Comparison of ENCODE assay signal across 8 mouse cellular contexts in the genomic region with DNA sequence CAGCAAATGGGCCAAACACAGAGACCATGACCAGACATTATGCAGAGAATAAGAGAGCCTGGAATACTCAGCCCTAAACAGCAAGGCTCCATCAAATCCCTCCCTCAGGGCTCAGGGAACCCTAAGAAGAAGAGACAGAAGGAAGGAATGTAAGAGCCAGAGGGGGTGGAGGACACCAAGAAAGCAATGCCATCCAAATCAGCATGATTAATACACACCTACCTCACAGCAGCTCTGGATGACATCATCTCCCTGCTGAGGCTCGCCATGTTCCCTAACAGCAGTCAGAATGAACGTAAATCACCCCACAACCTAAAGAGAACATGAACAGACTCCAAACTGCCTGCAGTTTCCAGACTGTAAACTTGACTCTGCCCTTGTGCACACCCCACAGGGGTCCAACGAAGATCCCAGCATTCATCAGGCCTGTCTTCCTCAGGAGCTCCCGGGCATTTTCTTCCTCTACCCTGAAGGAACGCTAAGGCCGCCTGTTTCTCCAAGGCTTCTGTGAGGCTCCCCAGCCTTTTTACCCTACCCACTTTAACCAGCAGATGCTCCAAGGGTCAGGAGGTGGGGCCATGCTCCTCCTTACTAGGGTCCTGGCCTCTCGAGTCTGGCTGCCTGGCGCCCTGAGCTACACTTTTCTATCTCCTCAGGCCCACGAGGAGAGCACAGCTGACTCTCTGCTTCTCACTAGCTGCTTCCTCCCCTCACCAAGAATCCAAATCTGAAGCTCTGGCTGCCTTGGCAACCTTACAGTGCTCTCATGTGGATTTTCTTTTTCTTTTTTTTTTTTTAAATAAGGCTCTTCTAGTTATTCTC. TPM values are rescaled to one million over a fixed set of nuclear protein-coding genes. Genes with fewer than 3 reads are reported as not detected.
DNase-seq lines count a peak whose midpoint lies in the region; ATAC-seq lines count a peak whose summit lies in the region.

No protein-coding gene starts in this region.

- no peaks in the 10 kb centered on the region for H3K9me3 ChIP-seq in lung, embryonic 16.5 days (ENCODE audit: control insufficient read depth, low read length)
- H3K9me3 ChIP-seq in embryonic facial prominence, embryonic 15.5 days (replicated peaks): no peaks in the 10 kb centered on the region
- H3K9me3 ChIP-seq in hindbrain, embryonic 16.5 days (ENCODE audit: control insufficient read depth, low read length): no peaks in the 10 kb centered on the region

- WGBS in lung, embryonic 16.5 days: 26% methylated on average over 9 of the region's 9 CpGs
- WGBS in embryonic facial prominence, embryonic 15.5 days: 24% methylated on average over 9 of the region's 9 CpGs
- 8% methylated on average over 9 of the region's 9 CpGs for WGBS in hindbrain, embryonic 16.5 days

- no peak overlapping the region for H3K4me3 ChIP-seq in lung, embryonic 16.5 days (ENCODE audit: low read length)
- no peak overlapping the region for H3K4me3 ChIP-seq in embryonic facial prominence, embryonic 15.5 days (replicated peaks)
- 0 out of 2 replicates have a peak overlapping the region, but pooled peaks have one; percentile 0 for H3K4me3 ChIP-seq in hindbrain, embryonic 16.5 days (ENCODE audit: low read length)

- peaks cover 26% of the 10 kb centered on the region for H3K4me1 ChIP-seq in lung, embryonic 16.5 days (replicated peaks; ENCODE audit: control insufficient read depth, insufficient read depth, low read length)
- H3K4me1 ChIP-seq in embryonic facial prominence, embryonic 15.5 days: peaks cover 33% of the 10 kb centered on the region
- peaks cover 40% of the 10 kb centered on the region for H3K4me1 ChIP-seq in hindbrain, embryonic 16.5 days (ENCODE audit: control insufficient read depth, insufficient read depth, low read depth, low read length)

- H3K27me3 ChIP-seq in lung, embryonic 16.5 days (ENCODE audit: control insufficient read depth, insufficient read depth, low read depth, low read length): no peaks in the 10 kb centered on the region
- H3K27me3 ChIP-seq in embryonic facial prominence, embryonic 15.5 days: no peaks in the 10 kb centered on the region
- H3K27me3 ChIP-seq in hindbrain, embryonic 16.5 days (replicated peaks; ENCODE audit: control insufficient read depth, insufficient read depth, low read length): no peaks in the 10 kb centered on the region

- DNase-seq in lung, postnatal 36 days: no peak
- peak; percentile 23 for DNase-seq in left cerebral cortex, postnatal 4 days
- DNase-seq in retina, postnatal 1 day: peak; percentile 47
- no peak for DNase-seq in T-cell, adult 2 months (ENCODE audit: low spot score)

- H3K4me2 ChIP-seq in lung, embryonic 16.5 days (ENCODE audit: low read depth, low read length): no peak overlapping the region
- H3K4me2 ChIP-seq in embryonic facial prominence, embryonic 15.5 days (replicated peaks): peak overlapping the region; percentile 25; the same call in 1 of the 2 replicates
- H3K4me2 ChIP-seq in hindbrain, embryonic 16.5 days (ENCODE audit: low read length): peak overlapping the region; percentile 39

- H3K9ac ChIP-seq in lung, embryonic 16.5 days (ENCODE audit: low read length): 0 out of 2 replicates have a peak overlapping the region, but pooled peaks have one; percentile 15
- H3K9ac ChIP-seq in embryonic facial prominence, embryonic 15.5 days: no peak overlapping the region
- peak overlapping the region; percentile 6 for H3K9ac ChIP-seq in hindbrain, embryonic 16.5 days (ENCODE audit: low read depth, low read length)

- ATAC-seq in lung, embryonic 16.5 days (ENCODE audit: low read depth): peak; percentile 60; the same call in 1 of the 2 replicates
- no peak for ATAC-seq in embryonic facial prominence, embryonic 15.5 days (ENCODE audit: insufficient number of reproducible peaks, low FRiP score, low TSS enrichment, low read depth)
- peak; percentile 63 for ATAC-seq in hindbrain, embryonic 16.5 days
- no peak for ATAC-seq in erythroid progenitor cell, adult 5-6 weeks (replicated peaks; ENCODE audit: low FRiP score, poor library complexity, severe bottlenecking)

- intact Hi-C loops in left cerebral cortex, postnatal 4 days (cut with DNase I): no loop called here

- peak overlapping the region; percentile 56 for H3K27ac ChIP-seq in lung, embryonic 16.5 days (ENCODE audit: low read length)
- peak overlapping the region; percentile 86 for H3K27ac ChIP-seq in embryonic facial prominence, embryonic 15.5 days (replicated peaks)
- peak overlapping the region; percentile 75 for H3K27ac ChIP-seq in hindbrain, embryonic 16.5 days (ENCODE audit: low read depth, low read length)

- H3K36me3 ChIP-seq in lung, embryonic 16.5 days (ENCODE audit: control insufficient read depth, insufficient read depth, low read length): no peaks in the 10 kb centered on the region
- no peaks in the 10 kb centered on the region for H3K36me3 ChIP-seq in embryonic facial prominence, embryonic 15.5 days
- H3K36me3 ChIP-seq in hindbrain, embryonic 16.5 days (ENCODE audit: control insufficient read depth, insufficient read depth, low read length): no peaks in the 10 kb centered on the region

RNA-seq across cellular contexts. Expression of a gene that starts 15.0 kb away (rescaled TPM):
- polyA plus RNA-seq in lung, embryonic 16.5 days (2015; fragmentation: Nextera tagmentation; extraction: Ambion mirVana): 4.4 and 5.2 TPM in 2 replicates
- polyA plus RNA-seq in embryonic facial prominence, embryonic 15.5 days (2015; fragmentation: Nextera tagmentation; extraction: Ambion mirVana): 5.4 and 5.6 TPM in 2 replicates
- polyA plus RNA-seq in hindbrain, embryonic 16.5 days (2015; fragmentation: Nextera tagmentation; extraction: Ambion mirVana): 4.1 and 4.2 TPM in 2 replicates
- 10 to 100 TPM; 25.4 to 27.1 TPM for total RNA-seq in left cerebral cortex, postnatal 4 days (2021)
- 1.7 and 3.6 TPM in 2 replicates for total RNA-seq in erythroid progenitor cell, adult 5-6 weeks (2015; ENCODE audit: low replicate concordance)
- total RNA-seq in erythroid progenitor cell, adult 5-6 weeks (2017; ENCODE audit: low replicate concordance): 10.3 and 10.5 TPM in 2 replicates

RNA-seq across cellular contexts. Expression of a gene that starts 40.7 kb away (rescaled TPM):
- 0.35 TPM in 1 of 2 replicates, not detected in the other for polyA plus RNA-seq in lung, embryonic 16.5 days (2015; fragmentation: Nextera tagmentation; extraction: Ambion mirVana)
- 1.8 and 1.9 TPM in 2 replicates for polyA plus RNA-seq in embryonic facial prominence, embryonic 15.5 days (2015; fragmentation: Nextera tagmentation; extraction: Ambion mirVana)
- 0.88 and 1.1 TPM in 2 replicates for polyA plus RNA-seq in hindbrain, embryonic 16.5 days (2015; fragmentation: Nextera tagmentation; extraction: Ambion mirVana)
- not detected for total RNA-seq in left cerebral cortex, postnatal 4 days (2021)
- total RNA-seq in erythroid progenitor cell, adult 5-6 weeks (2015; ENCODE audit: low replicate concordance): not detected in 2 replicates
- not detected in 2 replicates for total RNA-seq in erythroid progenitor cell, adult 5-6 weeks (2017; ENCODE audit: low replicate concordance)

Comparison
In these comparisons a context has a peak if more than half of its experiments do, and no peak if none do; other contexts are left out.
1. ATAC-seq: peak in lung, embryonic 16.5 days (single experiment) and hindbrain, embryonic 16.5 days (single experiment); none in embryonic facial prominence, embryonic 15.5 days (single experiment) and erythroid progenitor cell, adult 5-6 weeks (single experiment).
2. DNase-seq: peak in left cerebral cortex, postnatal 4 days (single experiment) and retina, postnatal 1 day (single experiment); none in lung, postnatal 36 days (single experiment) and T-cell, adult 2 months (single experiment).
3. Peak in every context shown above with its lines, with median percentiles within 50 percentile points of each other: H3K27ac ChIP-seq.